8 mouse cellular contexts compared by ENCODE assay signal in the genomic region with DNA sequence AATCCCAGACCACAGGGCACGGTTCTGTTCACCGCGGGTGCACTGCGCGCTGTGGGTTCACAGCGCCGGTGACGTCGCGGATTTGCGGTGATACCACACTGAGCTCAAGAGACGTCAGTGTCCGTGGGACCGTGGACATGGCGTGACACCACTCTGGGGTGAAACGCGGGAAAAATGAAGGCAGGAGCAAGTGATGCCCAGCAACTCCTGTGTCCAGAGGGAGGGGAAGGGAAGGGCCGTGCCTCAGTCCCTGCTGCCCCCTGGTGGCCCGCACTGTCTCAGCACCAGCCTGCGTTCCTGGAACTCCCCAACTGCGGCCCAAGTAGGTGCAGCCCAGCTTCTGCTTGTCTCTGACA. TPM values are rescaled to one million over a fixed set of nuclear protein-coding genes. Genes with fewer than 3 reads are reported as not detected.
DNase-seq lines count a peak whose midpoint lies in the region; ATAC-seq and TF ChIP-seq lines count a peak whose summit lies in the region.

No protein-coding gene starts in this region.

- no peaks in the 10 kb centered on the region for H3K9me3 ChIP-seq in hindbrain, embryonic 12.5 days (replicated peaks)
- H3K9me3 ChIP-seq in lung, postnatal 0 days (ENCODE audit: low read length), result no peaks in the 10 kb centered on the region

- peak; percentile 99 for TF ChIP-seq CTCF in lung, postnatal 0 days (IDR thresholded peaks at IDR 0.05)

- no peak for TF ChIP-seq EP300 in lung, postnatal 0 days (IDR thresholded peaks at IDR 0.05)

- no peaks in the 10 kb centered on the region for H3K4me1 ChIP-seq in hindbrain, embryonic 12.5 days
- H3K4me1 ChIP-seq in lung, postnatal 0 days (ENCODE audit: insufficient read depth, low read depth, low read length), result peaks cover 19% of the 10 kb centered on the region; the same call in 1 of the 2 replicates

- peak overlapping the region; percentile 84 for H3K4me2 ChIP-seq in hindbrain, embryonic 12.5 days (replicated peaks)
- H3K4me2 ChIP-seq in lung, postnatal 0 days (replicated peaks; ENCODE audit: low read depth, low read length), result peak overlapping the region; percentile 62

- DNase-seq in Muller cell, postnatal 12 days (ENCODE audit: inconsistent ontology term), result peak; percentile 90
- peak; percentile 83 for DNase-seq in cerebellum, adult 9-11 months
- peak; percentile 74 to 81 for DNase-seq in frontal cortex, postnatal 10 days (ENCODE audit: low spot score in 2 of 2)
- peak; percentile 92 to 94 for DNase-seq in layer of hippocampus, postnatal 10 days (ENCODE audit: low spot score in 2 of 2)
- peak; percentile 93 for DNase-seq in lung, postnatal 0 days (ENCODE audit: low spot score)
- peak; percentile 89 for DNase-seq in ovary, postnatal 14 days (ENCODE audit: low spot score)
- DNase-seq in thymus, postnatal 10 days (ENCODE audit: low spot score in 2 of 2), result peak; percentile 86 to 94

- WGBS in hindbrain, embryonic 12.5 days, result 4% methylated on average over 21 of the region's 21 CpGs
- whole genome bisulfite sequencing in lung, postnatal 0 days, result under 1% methylated on average over 21 of the region's 21 CpGs

- 0 out of 2 replicates have a peak, but pooled peaks cover 5% of the 10 kb centered on the region for H3K27me3 ChIP-seq in hindbrain, embryonic 12.5 days
- H3K27me3 ChIP-seq in lung, postnatal 0 days (replicated peaks; ENCODE audit: insufficient read depth, low read length), result no peaks in the 10 kb centered on the region

- ATAC-seq in hindbrain, embryonic 12.5 days (ENCODE audit: low FRiP score), result peak; percentile 51; the same call in 1 of the 2 replicates
- ATAC-seq in lung, postnatal 0 days, result peak; percentile 69

- H3K9ac ChIP-seq in hindbrain, embryonic 12.5 days, result peak overlapping the region; percentile 39; the same call in 1 of the 2 replicates
- H3K9ac ChIP-seq in lung, postnatal 0 days (replicated peaks; ENCODE audit: low read depth), result 0 out of 2 replicates have a peak overlapping the region, but pooled peaks have one; percentile 16

- no peak overlapping the region for H3K27ac ChIP-seq in hindbrain, embryonic 12.5 days
- no peak overlapping the region for H3K27ac ChIP-seq in lung, postnatal 0 days (ENCODE audit: low read length)

- H3K4me3 ChIP-seq in hindbrain, embryonic 12.5 days, result peak overlapping the region; percentile 38
- H3K4me3 ChIP-seq in lung, postnatal 0 days (ENCODE audit: low read depth, low read length), result peak overlapping the region; percentile 25

- H3K36me3 ChIP-seq in hindbrain, embryonic 12.5 days, result no peaks in the 10 kb centered on the region
- H3K36me3 ChIP-seq in lung, postnatal 0 days (ENCODE audit: insufficient read depth, low read length), result no peaks in the 10 kb centered on the region

RNA-seq across cellular contexts. Expression of a gene that starts 21.9 kb away (rescaled TPM):
- polyA plus RNA-seq in hindbrain, embryonic 12.5 days (2016; fragmentation: Nextera tagmentation; extraction: Ambion mirVana), result 0.30 and 0.57 TPM in 2 replicates
- total RNA-seq in layer of hippocampus, postnatal 10 days (2021), result 1 to 10 TPM in 1 of 2 experiments, under 1 TPM in 1; 0.60 to 1.1 TPM
- 0.38 and 0.65 TPM in 2 replicates for polyA plus RNA-seq in lung, postnatal 0 days (2015; fragmentation: Nextera tagmentation; extraction: Ambion mirVana)

RNA-seq across cellular contexts. Expression of a gene that starts 29.4 kb away (rescaled TPM):
- 5.4 and 7.3 TPM in 2 replicates for polyA plus RNA-seq in hindbrain, embryonic 12.5 days (2016; fragmentation: Nextera tagmentation; extraction: Ambion mirVana)
- 1 to 10 TPM; 4.0 to 8.3 TPM for total RNA-seq in layer of hippocampus, postnatal 10 days (2021)
- 29.7 and 31.8 TPM in 2 replicates for polyA plus RNA-seq in lung, postnatal 0 days (2015; fragmentation: Nextera tagmentation; extraction: Ambion mirVana)
